Mouse (Mus musculus): ENCODE measurements at regions not wholly inside any gene's neighbourhood (a gene's known extent, or its start where the extent isn't known, plus 50 kb on each side); places are given as distances from the start of the nearest gene placed in this dataset.
"Not testable (repeated sequence)": the region's sequence is repeated elsewhere in the genome, so short reads cannot be mapped to it uniquely, and the experiment has no call there.

DNA sequence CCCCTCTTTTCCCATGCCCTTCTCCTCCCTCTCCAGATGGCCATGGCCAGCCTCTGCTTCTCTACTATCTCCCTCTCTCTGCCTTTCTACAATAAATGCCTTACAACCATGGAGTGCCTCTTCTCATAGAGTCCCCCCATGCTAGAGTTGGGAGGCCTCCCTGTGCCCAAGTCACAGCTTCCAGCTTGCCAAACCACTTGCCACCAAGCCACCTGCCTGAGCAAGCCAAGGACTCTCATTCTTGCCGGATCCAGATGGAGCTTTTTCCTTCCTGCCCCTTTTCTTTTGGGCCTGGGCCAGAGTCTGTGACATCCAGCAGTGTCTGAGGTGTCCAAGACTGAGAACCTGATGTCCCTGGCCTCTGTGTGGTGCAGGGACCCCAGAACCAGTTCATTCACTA lies 367.4 kb upstream of the Arhgap42 start:
- no peak for DNase-seq (ENCODE audit: low spot score)

DNA sequence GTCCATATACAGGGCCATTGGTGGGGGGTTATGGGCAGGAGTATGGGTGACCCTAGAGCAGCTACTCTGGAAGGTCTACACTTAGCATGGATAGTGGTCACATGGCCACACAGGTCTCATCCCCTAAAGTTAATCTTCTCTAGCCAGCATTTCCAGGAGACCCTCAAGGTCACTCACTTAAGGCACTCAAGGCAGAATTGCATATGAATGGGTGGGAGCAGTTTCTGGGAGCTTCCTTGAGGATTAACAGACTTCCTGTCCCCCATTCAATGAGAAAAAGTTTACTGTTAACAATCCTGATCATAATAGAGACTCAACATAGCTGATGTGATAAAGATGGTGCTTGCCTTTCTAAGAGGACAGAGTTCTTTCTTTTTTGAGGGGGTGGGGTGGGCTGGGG lies 352.4 kb upstream of the Arhgap42 start:
- no peak for DNase-seq (ENCODE audit: low spot score)

DNA sequence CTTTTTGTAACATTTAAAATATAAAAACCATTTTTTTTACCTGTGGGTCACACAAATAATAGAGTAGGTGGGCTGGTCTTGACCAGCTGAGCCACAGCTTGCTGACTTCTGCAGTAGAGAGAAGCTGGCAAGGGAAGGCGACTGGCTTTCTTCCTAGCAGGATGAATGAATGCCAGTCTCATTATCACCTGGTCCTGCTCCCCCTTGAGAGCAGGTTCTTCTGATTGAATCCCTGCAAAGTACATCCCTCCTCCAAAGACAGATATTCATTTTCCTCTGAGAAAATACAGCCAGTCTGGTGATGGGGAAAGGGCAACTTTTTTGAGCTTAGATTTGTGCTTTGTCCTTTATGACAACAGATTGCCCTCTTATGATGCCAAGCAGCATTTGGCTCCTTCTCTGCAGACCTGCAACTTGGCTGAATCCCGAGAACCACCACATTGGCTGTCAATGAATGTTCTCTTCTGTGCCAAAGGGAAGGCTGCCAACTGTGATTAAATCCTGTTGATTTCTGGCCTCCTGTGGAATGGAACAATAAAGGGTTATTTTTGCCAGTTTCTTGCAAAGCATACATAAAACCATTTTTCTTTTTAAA lies 344.2 kb upstream of the Arhgap42 start:
- peak; percentile 82 for DNase-seq (ENCODE audit: low spot score)

DNA sequence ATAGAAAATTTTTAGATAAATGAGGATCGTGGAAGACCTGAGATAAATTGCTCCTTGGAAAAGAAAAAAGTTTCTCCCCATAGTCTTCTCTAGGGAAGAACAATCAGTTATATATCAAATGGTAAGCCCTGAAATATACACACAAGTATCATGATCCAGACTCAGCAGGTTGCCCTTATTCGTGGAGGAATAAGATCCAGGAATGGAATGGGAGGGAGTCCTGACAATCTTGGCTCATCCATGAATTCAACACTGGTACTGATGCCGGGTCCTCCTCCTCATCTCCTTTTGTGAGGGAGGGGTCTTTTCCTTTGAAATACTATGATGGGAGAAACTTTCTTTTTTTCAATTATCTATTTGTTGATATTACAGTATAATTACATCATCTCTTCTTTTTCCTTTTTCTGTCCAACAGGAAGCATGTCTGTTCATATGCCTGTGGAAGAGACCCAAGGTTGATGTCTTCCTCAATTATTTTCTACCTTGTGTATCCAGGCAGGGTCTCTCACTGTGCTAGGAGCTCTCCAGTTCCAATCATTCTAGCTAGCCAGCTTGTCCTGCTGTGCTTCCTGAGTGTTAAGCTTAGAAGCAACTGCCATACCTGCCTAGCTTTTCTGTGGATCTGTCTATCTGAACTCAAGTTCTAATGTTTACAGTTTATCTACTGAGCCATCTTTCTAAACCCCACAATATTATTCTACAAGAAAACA lies 343.6 kb upstream of the Arhgap42 start:
- no peak for DNase-seq (ENCODE audit: low spot score)

DNA sequence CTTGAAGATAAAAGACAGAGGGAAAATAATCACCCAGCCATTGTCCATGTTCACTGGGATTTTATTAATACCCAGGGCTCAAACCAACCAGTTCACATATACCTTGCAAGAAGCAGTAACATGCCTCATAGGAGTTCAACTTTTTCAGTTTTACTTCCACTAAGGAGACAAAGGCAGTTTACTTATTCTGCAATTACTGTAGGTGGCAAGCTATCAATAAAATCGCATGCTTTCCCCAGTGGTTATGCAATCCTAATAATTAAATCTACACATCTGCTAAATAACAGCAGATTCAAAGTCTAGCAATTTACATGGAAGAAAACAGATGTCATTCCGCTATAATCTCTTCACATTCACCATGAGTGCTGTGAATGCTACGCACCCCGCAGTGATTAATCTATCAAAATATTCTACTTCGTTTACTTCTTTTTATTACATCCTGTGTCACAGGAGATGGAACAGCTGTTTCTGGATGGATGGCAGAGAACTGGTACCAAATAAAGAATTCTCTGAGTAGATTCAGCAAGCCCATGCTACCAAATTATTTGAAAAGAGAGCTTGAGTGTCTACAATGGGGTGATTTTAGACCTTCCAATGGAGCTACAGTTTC lies 329.2 kb upstream of the Arhgap42 start:
- no peak for DNase-seq (ENCODE audit: low spot score)

DNA sequence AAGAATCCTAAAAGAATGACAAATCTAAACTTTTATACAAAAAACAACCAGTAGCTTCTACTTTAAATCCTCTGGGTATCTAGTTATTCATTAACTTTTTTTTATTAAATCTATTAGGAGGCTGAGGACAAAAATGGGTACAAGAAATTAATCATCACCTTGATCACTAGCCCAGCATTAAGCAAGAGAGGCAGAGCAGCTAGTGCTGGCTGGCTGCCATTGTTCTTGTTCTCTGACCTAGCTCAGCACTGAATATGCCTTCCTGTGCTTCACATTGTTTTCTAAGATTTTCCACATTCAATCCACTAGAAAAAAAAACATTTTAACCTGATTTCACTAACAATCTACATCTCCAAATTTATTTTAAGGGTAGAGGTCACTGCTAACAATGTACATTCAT lies 325.6 kb upstream of the Arhgap42 start:
- DNase-seq (ENCODE audit: low spot score), result no peak

DNA sequence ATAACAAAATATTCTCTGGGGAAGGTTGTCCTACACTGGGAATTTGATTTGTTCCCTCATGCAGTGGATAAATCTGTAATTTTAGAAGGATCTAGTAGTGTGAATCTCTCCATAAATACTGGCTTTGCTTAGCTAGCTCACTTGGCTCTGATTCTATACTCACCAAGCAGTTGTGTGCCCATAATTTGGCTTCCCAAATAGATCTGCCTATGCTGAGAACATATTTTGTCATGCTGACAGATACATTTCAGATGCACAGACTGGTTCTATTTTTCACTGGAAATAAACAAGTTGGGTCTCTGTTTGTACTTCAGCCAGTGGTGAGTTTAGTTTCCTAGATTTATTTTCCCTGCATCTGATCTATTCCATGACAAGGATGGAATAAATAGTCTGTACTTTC lies 309.8 kb upstream of the Arhgap42 start:
- DNase-seq (ENCODE audit: low spot score), result no peak

DNA sequence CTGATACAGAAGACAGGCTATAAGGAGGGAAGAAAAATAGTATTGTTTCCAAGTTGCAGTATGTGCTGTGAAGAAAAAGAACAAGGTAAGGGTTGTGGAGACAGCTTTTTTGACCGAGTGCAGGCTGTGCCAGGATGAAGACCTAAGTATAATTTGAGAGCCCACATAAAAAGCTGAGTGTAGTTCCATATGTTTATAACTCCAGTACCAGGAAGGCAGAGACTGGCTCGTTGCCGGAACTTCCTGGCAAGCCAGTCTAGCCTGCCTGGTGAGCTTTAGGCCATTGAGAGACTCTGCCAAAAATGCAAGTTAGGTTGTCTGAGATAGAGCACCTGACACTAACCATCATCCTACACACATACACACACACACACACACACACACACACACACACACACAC lies 308.7 kb upstream of the Arhgap42 start:
- peak; percentile 23 for DNase-seq (ENCODE audit: low spot score)

DNA sequence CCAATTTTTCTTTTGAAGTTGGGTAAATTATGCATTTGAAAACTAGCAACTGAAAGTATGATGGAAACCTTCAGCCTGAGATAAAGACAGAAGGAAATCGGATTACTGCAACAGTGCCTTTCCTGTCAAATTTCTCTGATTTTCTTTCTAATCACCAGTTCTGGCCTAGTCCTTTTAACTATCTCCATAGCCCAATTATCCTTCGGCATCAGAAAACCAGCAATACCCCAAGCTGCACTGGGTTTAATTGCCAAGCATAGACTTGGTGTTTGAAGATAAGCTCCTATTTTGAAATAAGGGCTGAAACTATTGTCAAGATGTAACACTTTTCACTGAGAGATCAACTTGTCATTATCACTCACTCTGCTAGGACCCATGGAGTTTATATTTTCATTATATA lies 308.2 kb upstream of the Arhgap42 start:
- DNase-seq (ENCODE audit: low spot score), result no peak

DNA sequence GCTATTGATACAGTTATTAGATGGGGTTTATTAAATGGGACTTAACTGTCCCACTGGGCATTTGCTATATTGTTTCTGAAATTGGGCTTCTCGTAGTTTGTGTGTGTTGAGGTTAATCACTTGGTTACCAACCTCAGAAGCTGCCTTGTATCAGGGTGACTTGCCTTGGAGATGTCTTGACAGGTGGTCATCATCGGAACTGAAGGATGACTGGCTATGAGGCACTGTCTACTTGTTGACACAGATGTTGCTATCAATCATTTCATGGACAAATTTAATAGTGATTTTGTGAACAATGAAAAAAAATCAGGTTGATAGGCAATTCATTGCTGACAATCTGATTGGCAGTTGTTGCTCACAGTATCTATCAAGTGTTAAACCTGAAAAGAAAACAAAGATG lies 261.4 kb upstream of the Arhgap42 start:
- no peak for DNase-seq (ENCODE audit: low spot score)

DNA sequence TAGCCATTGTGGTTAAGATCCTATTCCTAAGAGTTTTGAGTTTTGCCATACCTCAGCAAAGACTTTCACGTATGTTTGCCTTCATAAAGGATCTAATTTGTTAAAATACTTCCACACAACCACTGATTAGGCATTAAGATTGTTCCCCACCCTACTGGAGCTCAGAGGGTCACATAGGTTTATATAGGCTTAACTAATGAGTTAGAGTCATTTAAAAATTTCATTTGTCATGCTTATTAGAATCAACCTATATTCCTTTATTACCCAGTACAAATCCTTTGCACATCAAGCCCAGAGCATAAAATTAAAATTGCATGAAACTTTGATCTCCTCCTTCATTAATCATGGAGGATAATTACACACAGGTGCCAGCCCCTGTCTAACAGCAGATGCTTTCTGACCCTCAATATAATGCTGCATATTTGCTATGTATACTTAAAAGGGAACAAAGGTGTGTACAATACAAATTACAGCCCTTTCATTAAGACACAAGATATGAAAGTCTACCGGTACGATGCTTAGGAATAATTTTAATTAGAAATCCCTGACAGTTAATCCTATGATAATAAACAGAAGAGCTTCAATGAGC lies 254.8 kb upstream of the Arhgap42 start:
- no peak for DNase-seq (ENCODE audit: low spot score)

DNA sequence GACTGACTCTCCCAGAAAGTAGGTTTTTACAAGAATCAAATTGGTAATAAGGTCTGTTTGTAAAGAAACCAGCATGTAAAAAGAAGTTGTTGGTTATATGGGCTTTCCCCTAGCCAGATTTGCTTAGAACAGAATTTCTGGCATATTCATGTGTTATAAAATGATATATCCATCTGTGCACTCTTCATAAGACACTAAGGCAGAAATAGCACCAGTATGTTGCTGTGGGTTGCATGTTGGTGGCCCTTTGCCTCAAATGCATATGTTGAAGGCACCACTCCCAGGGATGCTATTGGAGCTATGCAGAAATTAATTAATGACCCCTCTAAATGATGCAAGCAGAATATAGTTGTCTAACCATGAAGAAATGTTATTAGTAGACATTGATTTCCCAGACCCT lies 238.2 kb upstream of the Arhgap42 start:
- DNase-seq (ENCODE audit: low spot score), result no peak

DNA sequence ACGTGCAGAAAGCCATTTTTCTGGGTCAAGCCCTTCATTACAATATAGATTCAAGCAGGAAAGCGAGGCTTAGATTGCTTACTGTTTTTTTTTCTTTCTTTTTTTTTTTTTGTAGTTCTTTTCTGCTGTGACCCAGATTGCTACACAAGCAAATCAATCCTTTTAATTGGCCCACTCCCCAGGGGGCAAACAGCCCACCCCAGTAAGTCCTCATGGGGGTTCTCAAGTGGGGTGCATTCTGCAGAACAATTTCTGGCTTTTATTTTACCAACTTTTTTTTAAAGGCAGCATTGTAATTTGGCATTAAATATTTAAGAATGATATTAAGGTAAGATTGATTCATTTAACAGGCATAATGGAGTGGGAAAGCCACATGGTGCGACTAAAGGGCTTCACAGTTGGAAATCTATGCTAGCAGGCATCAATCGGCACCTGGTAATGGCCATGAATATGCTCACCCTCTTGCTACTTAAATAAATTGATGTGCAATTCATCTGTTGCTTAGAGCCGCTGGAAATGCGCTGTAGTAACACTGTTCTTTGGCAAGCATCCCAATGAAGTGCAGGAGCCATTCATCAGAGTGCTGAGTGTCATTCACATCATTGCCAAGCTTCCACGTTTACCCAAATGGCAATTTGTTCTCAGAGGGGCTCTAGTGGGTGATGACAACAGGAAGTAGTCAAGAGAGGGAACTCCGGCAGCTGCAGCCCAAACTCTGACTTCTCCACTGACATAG lies 236.3 kb upstream of the Arhgap42 start:
- no peak for DNase-seq (ENCODE audit: low spot score)

DNA sequence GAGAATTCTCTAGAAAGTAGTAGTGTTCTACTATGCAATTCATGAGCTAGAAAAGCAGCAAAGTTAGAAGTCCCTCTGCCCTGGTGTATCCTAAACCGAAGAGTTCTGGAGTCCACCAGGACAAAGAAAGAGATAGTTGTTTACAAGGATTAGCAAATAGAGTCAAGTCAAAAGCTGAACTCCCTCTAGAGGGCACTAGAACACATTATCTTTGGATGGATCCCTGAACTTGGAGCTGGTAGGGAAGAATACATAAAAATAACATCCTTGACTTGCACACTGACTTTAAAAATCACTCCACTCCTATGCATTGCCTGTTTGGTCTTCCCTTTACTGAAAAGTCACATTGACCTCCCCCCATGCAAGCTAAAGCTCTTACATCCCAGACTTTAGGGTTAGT lies 205.3 kb upstream of the Arhgap42 start:
- DNase-seq (ENCODE audit: low spot score), result no peak

DNA sequence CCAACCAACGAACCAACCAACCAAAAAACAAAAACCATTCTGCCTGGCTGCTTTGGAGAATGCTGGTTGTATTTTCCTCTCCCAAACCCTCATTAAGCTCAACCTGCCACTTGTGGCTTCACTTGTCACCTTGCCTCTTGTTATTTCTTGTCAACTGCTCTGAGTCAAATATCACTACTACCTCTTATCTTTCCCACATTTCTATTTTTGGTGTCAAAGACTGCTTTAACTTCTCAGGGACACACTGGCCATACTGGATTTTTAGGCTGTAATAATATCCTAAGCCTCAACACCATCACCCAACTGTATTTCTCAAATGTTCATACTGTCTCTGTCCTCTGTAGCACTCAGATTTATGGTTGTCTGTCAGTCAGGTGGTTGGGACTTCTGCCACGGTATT lies 181.4 kb upstream of the Arhgap42 start:
- DNase-seq (ENCODE audit: low spot score), result no peak

DNA sequence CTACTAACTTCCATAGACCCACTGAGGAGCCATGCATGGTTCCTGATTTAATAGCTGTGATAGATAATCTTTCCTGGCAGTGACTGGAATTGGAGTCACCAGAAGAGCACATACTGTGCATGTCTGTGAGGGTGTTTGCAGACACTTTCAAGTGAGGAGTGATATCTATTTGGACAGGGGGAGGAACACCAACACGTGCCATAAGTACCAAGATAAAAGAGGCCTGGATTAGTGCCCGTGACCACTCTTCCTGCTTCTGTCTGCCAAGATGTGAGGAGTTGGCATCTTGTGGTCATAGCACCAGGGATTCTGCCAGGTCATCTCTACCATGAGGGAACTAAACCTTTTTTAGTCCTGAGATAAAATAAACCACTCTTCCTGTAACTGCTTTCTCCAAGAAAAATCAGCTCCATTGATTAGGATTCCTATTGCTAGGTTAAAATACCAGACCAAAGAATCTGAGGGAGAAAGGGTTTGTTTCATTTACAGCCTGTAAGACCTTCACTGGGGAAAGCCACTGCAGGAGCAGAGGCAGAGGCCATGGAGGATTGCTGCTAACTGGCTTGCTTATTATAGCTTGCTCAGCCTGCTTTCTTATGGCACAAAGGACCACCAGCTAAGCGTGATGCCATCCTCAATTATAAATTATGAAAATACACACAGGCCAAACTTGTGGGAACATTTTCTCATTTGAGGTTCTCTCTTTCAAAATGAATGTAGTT lies 173.7 kb upstream of the Arhgap42 start:
- DNase-seq (ENCODE audit: low spot score), result no peak

DNA sequence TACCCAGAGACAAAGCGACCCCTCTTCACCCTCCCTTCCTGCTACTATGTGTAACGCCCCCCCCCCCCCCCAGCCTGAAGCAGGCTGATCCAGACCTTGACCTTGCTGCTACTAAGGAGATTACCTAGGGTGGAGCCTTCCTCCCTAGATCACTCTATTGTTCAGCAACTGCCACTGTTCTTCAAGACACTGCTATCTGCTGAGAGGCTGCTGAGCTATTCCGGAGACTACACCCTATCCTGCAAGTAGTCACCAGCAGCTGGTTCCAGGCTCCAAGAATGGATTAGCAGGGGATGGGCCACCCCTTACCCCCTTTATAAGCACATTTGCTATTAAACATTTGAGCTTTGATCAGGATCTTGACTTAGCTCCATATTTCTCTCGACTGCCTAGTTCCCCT lies 155.3 kb upstream of the Arhgap42 start:
- DNase-seq (ENCODE audit: low spot score), result not testable (repeated sequence)

DNA sequence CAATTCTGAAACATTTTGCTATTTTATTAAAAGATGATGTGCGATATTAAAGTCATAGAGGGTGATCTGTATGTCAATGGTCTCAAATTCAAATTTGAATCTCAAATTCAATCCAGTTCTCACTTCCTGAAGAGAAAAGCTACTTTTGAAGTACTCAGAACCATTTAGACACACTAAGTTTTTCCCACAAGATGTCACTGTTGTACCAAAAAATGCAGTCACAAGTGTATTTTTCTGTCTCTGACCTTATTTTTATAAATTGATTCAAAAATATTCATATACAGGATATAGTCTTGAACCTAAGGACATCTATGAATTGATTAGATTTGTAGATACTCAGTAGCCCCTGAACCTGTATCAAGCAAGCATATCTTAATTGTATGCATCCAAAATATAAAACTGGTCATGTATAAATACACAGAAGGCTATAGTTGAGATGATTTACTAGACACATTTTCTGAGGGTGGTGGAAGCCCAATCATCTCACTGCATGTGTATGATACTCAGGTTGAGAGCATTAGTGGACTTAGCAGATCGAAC lies 137.8 kb upstream of the Arhgap42 start:
- DNase-seq (ENCODE audit: low spot score), result peak; percentile 8

DNA sequence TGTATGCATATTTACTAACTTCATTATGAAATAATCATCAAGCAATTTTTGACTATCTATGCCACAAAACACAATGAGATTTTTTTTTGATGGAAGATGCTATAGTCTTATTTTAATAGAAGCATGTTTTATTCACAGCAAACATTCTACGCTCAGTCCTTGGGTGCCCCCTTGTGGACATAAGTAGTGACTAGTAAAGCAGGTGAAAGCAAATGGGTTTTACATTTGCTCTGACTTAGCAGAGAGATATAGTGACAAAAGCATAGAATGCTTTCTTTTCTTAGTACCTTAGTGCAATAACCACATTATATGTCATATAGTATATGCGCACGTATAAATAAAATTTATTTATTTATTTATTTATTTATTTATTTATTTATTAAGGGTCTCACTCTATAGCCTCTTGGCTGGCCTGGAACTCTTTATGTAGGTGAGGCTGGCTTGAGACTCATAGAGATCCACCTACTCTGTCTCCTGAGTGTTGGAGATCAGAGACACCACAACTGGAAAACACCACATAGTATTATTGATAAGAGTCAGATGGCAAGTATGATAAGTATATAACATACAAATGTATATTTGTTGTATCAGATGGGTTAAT lies 136.5 kb upstream of the Arhgap42 start:
- DNase-seq (ENCODE audit: low spot score), result peak; percentile 83

DNA sequence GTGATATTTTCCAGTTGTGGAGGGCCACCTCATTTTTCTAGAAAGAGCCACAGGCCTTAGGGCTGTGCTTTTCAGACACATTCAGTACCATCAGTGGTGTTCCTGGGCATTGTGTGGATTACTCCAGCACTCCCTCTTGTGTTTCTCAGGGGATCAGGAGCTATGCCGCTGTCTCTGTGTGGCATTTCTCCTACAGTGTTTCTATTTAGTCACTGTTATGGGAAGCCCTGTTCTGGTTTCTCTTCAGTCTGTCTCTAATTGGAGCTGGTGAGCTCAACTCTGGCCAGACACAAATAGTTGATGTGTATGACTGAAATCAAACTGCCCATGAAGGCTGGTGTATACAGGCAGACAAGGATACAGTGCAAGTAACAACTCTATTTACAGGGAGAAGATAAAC lies 133.7 kb upstream of the Arhgap42 start:
- peak; percentile 13 for DNase-seq (ENCODE audit: low spot score)

DNA sequence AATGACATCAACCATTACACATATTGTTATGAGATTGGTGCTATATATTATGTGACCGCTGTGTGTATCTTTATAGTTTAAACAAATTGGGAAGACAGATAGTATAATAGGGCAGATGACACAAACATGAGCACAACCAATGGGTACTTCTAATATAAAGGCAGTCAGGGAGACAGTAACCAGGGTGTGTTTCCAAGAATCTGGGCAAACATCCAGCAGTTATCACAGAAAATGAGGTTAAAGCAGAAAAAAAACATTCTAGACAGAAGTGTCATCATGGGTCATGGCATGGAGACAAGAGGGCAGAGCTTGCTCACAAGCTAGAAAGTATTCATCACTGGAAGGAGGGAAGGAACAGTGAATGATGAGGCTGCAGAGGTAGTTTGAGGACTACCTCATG lies 129.8 kb upstream of the Arhgap42 start:
- DNase-seq (ENCODE audit: low spot score), result no peak

Data from layer of hippocampus, adult 11-12 months (tissue).